Mouse (Mus musculus) neutrophil, adult 5-6 weeks (primary cell): ENCODE measurements around the gene Txndc12. TPM values are rescaled to one million over a fixed set of nuclear protein-coding genes. Genes with fewer than 3 reads are reported as not detected.

Experiments
- ATAC-seq: fragments of 151-379, 151-347 bp; 2 replicates; pipeline ENCODE4 v1.8.0; 2017; ENCODE audit warnings: mild to moderate bottlenecking, moderate TSS enrichment; ENCODE audit not compliant: insufficient number of reproducible peaks, poor library complexity, low FRiP score, severe bottlenecking; ENCODE audit errors: extremely low read depth
- total RNA-seq: library from RNA; stranded (forward); fragments of 200-1000 nt; gene quantifications from 2 replicates; pipeline ENCODE4 v1.2.3, GENCODE M21; 2017

Txndc12 gene
- total RNA-seq, 1 experiment from 2014 or later, result 40.7 TPM

- no peak for ATAC-seq
Observed at GRCm38 (mm10) chr4:108905859-108906258, 71.5 kb downstream of the Txndc12 start.

- no peak for ATAC-seq
Observed at GRCm38 (mm10) chr4:108907475-108907874, 73.1 kb downstream of the Txndc12 start.

DNA sequence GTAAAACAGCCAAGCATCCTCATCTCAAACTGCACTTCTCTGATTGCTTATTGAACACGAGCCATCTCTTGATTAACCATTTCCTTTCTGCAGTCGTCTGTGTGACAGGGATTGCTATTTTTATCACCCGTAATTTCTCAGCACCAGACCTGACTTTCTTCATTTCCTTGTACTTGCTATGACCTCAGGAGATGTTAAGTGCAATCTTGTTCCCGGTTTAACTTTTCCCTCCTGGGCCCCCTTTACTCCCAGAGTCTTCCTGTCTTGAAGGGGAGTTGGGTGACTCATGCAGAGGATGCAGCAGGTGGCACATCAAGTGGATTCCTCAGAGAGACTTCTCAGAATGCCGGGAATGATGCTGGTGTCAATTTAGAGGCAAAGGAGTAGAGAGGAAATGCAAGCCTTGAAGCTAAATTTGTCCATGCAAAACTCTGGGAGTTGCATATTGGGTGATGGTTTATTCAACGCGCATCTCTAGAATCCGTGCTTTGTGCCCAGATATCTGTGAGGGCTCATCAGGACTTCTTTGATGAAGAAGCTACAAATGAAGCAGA is 75.5 kb downstream of the Txndc12 start:
- no peak for ATAC-seq

Other genes starting within 250 kb of the Txndc12 start
- 59.7 and 79.0 TPM in 2 replicates for gene Cc2d1b, start 214.7 kb upstream of the Txndc12 start, total RNA-seq
- not detected in 2 replicates for gene 3110021N24Rik, start 115.0 kb upstream of the Txndc12 start, total RNA-seq
- gene Zfyve9, start 53.8 kb upstream of the Txndc12 start, total RNA-seq, result 2.8 and 3.4 TPM in 2 replicates
- 33.4 and 40.9 TPM in 2 replicates for gene Btf3l4, start 987 bp upstream of the Txndc12 start, total RNA-seq
- 12.7 and 16.0 TPM in 2 replicates for gene Kti12, start 13.2 kb downstream of the Txndc12 start, total RNA-seq
- gene A730015C16Rik, start 14.0 kb downstream of the Txndc12 start, total RNA-seq, result 0.37 and 0.70 TPM in 2 replicates
- 0.81 TPM in 1 of 2 replicates, not detected in the other for gene Rab3b, start 44.5 kb downstream of the Txndc12 start, total RNA-seq
- gene Nrd1, start 166.1 kb downstream of the Txndc12 start, total RNA-seq, result 187 and 204 TPM in 2 replicates